Mouse (Mus musculus) G1E-ER4 (cell line): ENCODE results near the gene Gm20388. TPM values are rescaled to one million over a fixed set of nuclear protein-coding genes. Genes with fewer than 3 reads are reported as not detected.

Experiments used
- GATA1 ChIP-seq: IDR thresholded peaks from one replicate; pipeline ENCODE4 v1.8.0; 2012; ENCODE audit warnings: low read length, inconsistent platforms
- polyA plus RNA-seq: library from polyadenylated mRNA; stranded (reverse); fragments of >175 nt; gene quantifications from 2 replicates; pipeline ENCODE4 v1.2.3, GENCODE M21; 2012

Gm20388 gene
- polyA plus RNA-seq, 1 experiment, result not detected

- no peak for TF ChIP-seq GATA1
These were observed 537.5 kb downstream of the Gm20388 start for GRCm38 (mm10) chr8:120448131-120448530.

GRCm38 (mm10) chr8:120449139-120449538 lies 538.5 kb downstream of the Gm20388 start:
- no peak for TF ChIP-seq GATA1

- TF ChIP-seq GATA1, result no peak
These were observed 539.0 kb downstream of the Gm20388 start for GRCm38 (mm10) chr8:120449608-120450031.

GRCm38 (mm10) chr8:120452111-120452510 lies 541.5 kb downstream of the Gm20388 start:
- TF ChIP-seq GATA1, result no peak

DNA sequence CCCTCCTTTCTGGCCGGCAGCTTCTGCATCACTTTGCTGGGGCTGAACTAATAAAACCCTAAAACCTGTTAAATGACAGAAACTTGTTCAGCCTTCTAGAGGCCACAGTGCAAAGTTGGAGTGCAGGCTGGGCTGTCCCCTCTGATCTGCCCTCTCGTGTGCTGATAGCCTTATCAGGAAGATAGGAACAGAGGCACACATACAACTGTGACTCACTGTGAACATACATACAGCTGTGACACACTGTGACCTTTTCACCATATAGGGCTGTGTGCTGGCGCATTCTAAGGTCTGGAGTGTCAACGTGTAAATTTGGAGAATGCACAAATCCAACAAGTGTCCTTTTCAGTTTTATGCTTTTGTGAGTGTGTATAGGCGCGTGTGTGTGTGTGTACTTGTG lies 543.8 kb downstream of the Gm20388 start:
- TF ChIP-seq GATA1, result peak; percentile 24

DNA sequence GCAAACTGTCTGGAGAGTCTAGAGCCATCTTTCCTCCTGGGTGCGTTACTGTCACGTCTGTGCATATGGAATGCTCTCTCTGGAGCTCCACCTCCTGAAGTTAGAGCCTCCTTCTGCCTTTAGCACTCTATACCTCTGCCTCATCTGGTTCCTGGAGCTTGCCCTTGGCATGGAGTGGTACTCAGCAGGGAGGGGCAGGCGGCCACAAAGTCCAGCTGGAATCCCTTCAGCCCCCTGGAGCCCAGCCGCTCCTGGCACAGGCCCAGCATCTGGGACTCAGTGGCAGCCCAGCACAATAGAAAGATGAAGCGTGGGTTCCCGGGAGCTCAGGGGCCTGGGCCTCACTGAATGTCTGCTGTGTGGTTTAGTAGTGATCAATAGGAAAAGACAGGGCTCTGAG lies 549.7 kb downstream of the Gm20388 start:
- no peak for TF ChIP-seq GATA1

DNA sequence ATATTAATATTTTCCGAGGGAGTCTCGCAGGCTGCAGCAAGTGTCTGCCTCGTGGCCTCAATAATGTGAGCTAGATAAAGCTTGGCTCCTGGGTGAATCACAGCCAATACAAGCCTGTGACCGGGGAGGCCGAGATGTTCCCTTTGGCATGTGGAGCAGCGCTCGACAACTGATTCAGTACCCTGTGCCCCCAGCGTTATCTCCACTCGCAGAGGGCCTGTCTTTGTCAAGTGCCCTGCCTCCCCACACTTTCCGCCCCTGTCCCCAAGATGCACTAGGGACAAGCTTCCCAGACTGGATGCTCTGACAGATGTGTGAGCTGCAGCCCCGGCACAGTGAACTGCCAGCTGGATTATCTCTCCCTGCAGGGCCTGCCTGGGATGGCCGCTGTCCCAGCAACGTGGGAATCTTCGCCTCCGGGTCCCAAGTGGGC lies 551.5 kb downstream of the Gm20388 start:
- no peak for TF ChIP-seq GATA1

GRCm38 (mm10) chr8:120462611-120463010 lies 552.0 kb downstream of the Gm20388 start:
- no peak for TF ChIP-seq GATA1

GRCm38 (mm10) chr8:120463918-120464584 lies 553.4 kb downstream of the Gm20388 start:
- no peak for TF ChIP-seq GATA1

DNA sequence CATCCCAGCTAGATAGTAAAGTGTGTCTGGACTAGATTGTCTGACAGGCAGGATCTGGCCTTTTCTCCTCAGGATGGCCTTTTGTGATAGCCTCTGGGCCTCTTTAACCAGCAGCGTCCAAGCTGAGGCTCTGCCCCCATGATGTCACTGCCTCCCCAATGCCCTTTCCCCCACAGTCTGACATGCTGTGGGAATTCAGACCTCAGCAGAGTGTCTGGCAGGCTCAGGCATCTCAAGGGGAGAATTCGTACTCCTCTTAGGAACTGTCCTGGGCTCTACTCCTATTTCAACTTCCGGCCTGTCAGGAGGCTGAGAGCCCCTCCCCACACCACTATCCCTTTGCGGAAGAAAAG lies 553.9 kb downstream of the Gm20388 start:
- TF ChIP-seq GATA1, result no peak

DNA sequence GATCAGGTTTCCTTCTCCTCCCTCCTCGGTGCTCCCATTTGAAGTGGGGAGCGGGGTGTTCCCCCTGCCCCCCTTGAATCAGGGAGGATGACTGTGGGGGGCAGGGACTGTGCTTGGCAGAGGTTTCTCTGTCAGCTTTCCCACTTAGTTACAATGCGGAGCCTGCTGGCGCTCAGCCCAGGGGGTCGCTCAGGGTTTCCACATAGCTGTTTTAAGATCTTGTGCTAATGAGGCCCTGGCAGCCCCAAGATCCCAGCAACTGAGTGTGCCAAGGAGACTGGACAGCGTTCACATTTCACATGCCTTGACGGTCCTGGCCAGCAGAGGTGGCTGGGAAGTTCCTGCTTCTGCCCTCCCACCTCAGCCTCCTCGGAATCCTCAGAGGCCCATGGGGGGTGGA lies 555.1 kb downstream of the Gm20388 start:
- TF ChIP-seq GATA1, result no peak

DNA sequence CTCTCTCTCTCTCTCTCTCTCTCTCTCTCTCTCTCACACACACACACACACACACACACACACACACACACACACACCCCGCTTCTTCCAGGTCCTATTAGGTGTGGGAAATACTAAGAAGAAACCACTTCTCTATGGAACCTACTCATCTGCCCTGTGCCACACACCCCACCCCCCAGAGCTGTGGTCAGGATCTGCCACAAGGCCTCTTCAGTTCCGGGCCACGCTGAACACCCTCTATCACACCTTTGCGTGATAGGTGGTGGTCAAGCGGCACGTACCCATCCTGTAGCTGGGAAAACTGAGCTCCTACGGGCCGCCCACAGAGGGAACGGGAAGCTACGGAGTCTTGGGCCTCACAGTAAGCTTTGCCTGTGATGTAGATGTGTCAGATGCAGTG lies 555.6 kb downstream of the Gm20388 start:
- TF ChIP-seq GATA1, result no peak

DNA sequence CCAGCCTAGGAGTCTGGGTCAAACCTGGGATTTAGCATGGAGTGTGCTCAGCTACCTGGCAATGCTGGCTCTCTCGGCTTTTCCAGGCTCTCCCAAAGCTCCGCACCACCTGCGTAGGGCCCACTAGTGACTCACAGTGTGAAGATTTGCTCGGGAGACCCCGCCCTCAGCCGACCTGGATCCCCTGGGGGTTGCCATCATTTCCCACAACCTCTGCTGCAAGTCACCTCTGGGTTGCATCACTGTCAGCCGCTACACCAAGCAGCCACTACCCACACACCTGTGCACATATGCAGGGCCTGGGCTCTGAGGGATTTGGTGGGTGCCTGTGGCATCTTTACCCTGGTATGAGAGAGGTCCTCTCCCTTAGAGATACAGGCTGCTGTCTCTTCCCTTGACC lies 557.0 kb downstream of the Gm20388 start:
- no peak for TF ChIP-seq GATA1

- no peak for TF ChIP-seq GATA1
These were observed 559.5 kb downstream of the Gm20388 start for GRCm38 (mm10) chr8:120470170-120470569.

- no peak for TF ChIP-seq GATA1
These were observed 560.5 kb downstream of the Gm20388 start for GRCm38 (mm10) chr8:120471166-120471565.

DNA sequence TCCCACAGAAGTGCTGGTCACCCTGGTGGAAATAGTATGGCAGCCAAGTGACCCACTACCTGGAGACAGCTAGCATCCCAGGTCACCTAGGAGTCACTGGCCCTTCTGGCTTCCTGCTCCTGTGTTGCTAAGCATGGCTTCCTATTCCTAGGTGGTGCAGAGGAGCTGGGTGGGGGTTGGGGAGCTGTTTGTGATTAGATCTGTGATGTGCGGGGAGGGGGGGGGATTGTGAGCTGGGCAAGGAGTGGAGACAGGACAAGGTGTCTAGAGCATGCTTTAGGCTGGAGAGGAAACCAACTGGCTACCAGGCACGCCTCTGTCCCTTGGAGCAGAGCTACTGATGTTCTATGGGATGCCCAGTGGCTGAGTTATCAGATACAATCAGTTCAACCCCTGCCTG lies 561.1 kb downstream of the Gm20388 start:
- TF ChIP-seq GATA1, result no peak

DNA sequence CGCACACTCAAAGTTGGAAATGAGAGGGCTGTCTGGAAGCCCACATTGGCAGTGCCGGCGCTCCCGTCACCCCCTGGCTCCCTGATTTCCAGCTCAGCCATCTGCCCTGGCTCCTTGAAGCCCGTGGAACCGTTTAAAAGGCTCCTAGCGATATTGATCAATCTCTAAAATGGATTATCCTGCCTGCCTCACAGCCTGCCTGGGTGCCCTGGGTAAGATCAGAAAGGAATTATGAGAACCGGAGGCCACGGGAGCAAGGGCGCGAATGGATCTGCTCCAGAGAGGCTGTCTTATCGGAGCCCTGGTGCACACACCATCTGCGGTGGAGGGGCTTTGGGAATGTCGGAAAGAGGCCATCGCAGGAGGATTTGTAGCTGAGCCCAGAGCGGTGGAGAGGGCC lies 561.6 kb downstream of the Gm20388 start:
- no peak for TF ChIP-seq GATA1
